Mouse (Mus musculus): ENCODE measurements at regions not wholly inside any gene's neighbourhood (a gene's known extent, or its start where the extent isn't known, plus 50 kb on each side); places are given as distances from the start of the nearest gene placed in this dataset.

DNA sequence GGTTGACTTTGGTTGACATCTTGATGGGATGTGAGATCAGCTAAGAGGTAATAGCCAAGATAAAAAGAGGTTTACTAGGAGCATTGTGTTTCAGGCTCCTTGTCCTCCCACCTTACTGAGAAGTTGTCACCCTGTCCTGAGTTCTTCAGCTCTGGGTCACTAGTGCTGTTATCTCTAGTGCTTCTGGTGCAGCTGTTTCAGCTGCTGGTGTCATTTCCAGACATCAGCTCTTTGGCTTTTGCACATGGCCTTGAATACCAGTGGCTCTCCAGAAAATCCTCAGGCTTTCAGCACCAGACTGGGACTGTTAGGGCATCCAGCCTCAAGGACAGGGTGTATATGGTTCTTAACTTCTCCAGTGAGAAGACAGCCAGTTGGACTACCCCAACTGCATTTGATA is 697.9 kb upstream of the Ncam2 start:
- no peak for DNase-seq

DNA sequence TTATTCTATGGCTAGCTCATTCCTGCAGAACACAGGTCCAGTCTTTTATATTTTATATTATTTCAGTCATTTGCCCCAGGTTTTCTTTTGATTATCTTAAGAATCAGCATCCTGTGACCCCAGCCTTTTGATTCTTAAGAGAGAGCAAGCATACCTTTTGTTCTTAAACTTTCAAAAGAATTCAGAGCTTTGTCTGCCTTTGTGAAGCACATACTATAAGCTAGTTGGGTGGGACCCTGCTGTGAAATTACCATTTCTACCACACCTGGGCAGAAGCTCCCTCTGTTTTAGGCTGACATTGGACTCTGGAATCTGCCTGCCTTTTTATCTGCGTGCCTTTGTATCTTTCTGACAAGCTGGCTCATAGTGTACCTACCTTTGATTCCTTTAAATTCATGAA is 697.2 kb upstream of the Ncam2 start:
- DNase-seq, result no peak

DNA sequence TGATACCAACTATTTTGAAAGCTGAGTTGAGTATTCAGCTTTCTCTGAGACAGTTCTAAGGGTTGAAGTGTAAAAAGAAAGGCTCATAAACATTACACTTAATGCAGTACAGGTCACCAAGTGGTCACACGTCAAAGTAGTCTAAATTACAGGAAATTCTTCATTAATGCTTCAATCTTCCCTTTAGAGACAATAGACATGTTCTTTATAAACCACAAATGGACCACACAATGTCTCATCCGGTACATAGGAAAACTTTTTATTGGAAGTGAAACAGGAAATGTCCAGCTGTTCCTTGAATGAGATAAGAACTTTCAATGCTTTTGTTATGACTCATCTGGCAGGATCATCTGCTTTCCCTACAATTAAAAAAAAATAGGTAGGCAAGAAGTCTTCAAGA is 687.8 kb upstream of the Ncam2 start:
- DNase-seq, result no peak

- peak; percentile 4 for DNase-seq
Observed at GRCm38 (mm10) chr16:80538039-80538438, 662.5 kb upstream of the Ncam2 start.

GRCm38 (mm10) chr16:80546598-80546997 is 653.9 kb upstream of the Ncam2 start:
- DNase-seq, result no peak

GRCm38 (mm10) chr16:80567120-80567519 is 633.4 kb upstream of the Ncam2 start:
- DNase-seq, result no peak

DNA sequence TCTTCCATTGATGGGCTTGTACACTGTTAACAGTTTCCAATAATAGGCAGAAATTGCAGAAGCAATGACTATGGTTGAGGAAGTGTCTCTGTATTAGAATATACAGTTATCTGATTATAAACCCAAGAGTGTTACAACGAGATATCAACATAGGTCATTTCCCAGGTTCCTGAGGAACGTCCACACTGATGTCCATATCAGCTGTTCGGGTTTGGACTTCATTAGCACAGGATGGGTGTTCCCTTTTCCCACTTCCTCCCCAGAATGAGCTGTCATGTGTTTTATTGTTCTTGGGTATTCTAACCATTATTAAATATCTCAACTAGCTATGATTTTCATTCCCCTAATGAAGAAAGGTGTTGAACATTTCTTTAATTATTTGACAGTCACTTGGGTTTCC is 613.2 kb upstream of the Ncam2 start:
- no peak for DNase-seq

- no peak for DNase-seq
Observed at GRCm38 (mm10) chr16:80603943-80604342, 596.6 kb upstream of the Ncam2 start.
